ENCODE assay signal across 13 mouse cellular contexts in the genomic region with DNA sequence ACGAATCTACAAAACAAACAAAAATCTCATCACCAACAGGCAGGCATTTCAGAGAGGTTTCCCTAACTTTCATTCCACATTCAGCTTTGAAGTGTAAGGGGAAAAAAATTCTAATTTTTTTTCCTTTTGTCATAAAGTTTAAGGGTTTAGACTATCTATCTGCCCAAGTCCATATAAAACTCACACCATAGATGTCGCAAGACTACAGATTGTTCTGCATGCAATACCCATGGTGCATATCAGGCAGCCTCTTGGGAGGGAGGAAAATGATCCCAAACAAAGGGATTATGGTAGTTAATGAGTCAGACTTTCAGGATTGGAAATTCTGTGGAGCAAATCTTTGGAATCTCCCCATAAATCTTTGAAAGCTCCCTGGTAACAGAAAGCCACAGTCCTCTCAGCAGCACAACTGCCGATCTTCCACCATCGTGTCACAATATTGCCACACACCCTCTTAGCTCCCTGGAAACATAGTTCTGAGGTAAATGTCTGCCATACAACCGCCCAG.
"Had no signal": no experiment of that assay in that cellular context is flagged by ENCODE, and none has a peak within 500 bp of the region (broad histone marks: within the 10 kb centered on the region; RNA-seq: fewer than 3 reads in every experiment).

No protein-coding gene starts in this region.

- H3K4me1 ChIP-seq: liver, embryonic 12.5 days had no signal

- H3K36me3 ChIP-seq: kidney, embryonic 15.5 days; limb, embryonic 15.5 days; liver, embryonic 12.5 days; lung, embryonic 15.5 days; midbrain, embryonic 13.5 days; neural tube, embryonic 15.5 days had no signal

- H3K27me3 ChIP-seq: kidney, embryonic 15.5 days; limb, embryonic 15.5 days; liver, embryonic 12.5 days; lung, embryonic 15.5 days; neural tube, embryonic 15.5 days had no signal

- H3K9me3 ChIP-seq: kidney, embryonic 15.5 days; limb, embryonic 15.5 days; liver, embryonic 12.5 days; lung, embryonic 15.5 days; midbrain, embryonic 13.5 days; neural tube, embryonic 15.5 days had no signal

- DNase-seq: kidney, adult 18-20 months; kidney, postnatal 14 days; layer of hippocampus, adult 9-11 months; layer of hippocampus, postnatal 36 days; spleen, adult 18-20 months; thymus, adult 2 months; thymus, postnatal 36 days had no signal

- ATAC-seq: liver, embryonic 12.5 days; midbrain, embryonic 13.5 days had no signal

- H3K9ac ChIP-seq: kidney, embryonic 15.5 days; limb, embryonic 15.5 days; liver, embryonic 12.5 days; lung, embryonic 15.5 days; midbrain, embryonic 13.5 days; neural tube, embryonic 15.5 days had no signal

- H3K4me2 ChIP-seq: kidney, embryonic 15.5 days; limb, embryonic 15.5 days; liver, embryonic 12.5 days; lung, embryonic 15.5 days; midbrain, embryonic 13.5 days; neural tube, embryonic 15.5 days had no signal

- H3K4me3 ChIP-seq: kidney, embryonic 15.5 days; limb, embryonic 15.5 days; liver, embryonic 12.5 days; lung, embryonic 15.5 days; midbrain, embryonic 13.5 days; neural tube, embryonic 15.5 days had no signal

- H3K27ac ChIP-seq: kidney, embryonic 15.5 days; liver, embryonic 12.5 days; lung, embryonic 15.5 days; midbrain, embryonic 13.5 days; neural tube, embryonic 15.5 days had no signal
